Mouse (Mus musculus): Measurements from ENCODE around the gene St3gal3. TPM values are rescaled to one million over a fixed set of nuclear protein-coding genes. Genes with fewer than 3 reads are reported as not detected.

St3gal3 gene
- polyA plus RNA-seq, 1 experiment from 2014 or later: 7.6 TPM

GRCm38 (mm10) chr4:117912685-117913273, 221.9 kb downstream of the St3gal3 start:
- ATAC-seq (replicated peaks; ENCODE audit: low FRiP score) (no peak), DNase-seq (ENCODE audit: low spot score) (no peak)
- 76% methylated on average over 7 of the region's 7 CpGs for WGBS
- Histone ChIP-seq H3K9me3 (ENCODE audit: control insufficient read depth, low read length) (no peaks in the 10 kb centered on the region), H3K27ac (ENCODE audit: low read depth, low read length) (no peak overlapping the region), H3K27me3 (ENCODE audit: control insufficient read depth, insufficient read depth, low read length) (no peaks in the 10 kb centered on the region), H3K4me1 (replicated peaks; ENCODE audit: control insufficient read depth, insufficient read depth, low read length) (peaks cover 10% of the 10 kb centered on the region), H3K9ac (ENCODE audit: low read length) (no peak overlapping the region), H3K36me3 (ENCODE audit: control insufficient read depth, insufficient read depth, low read length) (no peaks in the 10 kb centered on the region; the same call in 1 of the 2 replicates), H3K4me3 (ENCODE audit: low read depth, low read length) (no peak overlapping the region), H3K4me2 (ENCODE audit: low read depth, low read length, severe bottlenecking) (no peak overlapping the region)

DNA sequence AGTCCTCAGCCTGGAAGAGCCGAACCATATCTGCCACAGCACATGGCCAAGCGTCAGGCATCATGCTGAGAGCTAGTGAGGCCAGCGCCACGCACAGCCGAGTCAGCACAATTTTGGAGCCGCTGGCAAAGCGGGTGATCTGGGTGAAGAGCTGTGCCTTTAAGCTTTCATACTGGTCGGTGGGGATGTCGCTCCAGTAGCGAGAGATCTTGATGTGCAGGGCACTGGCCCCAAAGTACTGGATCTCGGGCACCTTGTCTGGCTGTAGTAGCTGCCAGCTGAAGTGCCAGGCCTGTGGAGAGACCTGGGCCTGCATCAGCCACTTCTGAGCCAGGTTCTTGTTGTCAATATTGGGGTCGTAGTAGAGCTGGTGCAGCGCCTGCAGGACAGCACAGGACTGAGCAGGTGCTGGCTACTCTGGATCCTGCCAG, 222.6 kb downstream of the St3gal3 start:
- Histone ChIP-seq H3K4me3 (ENCODE audit: low read depth, low read length) (no peak overlapping the region), H3K4me1 (replicated peaks; ENCODE audit: control insufficient read depth, insufficient read depth, low read length) (peaks cover 10% of the 10 kb centered on the region)
- 95% methylated on average over 13 of the region's 13 CpGs for WGBS

DNA sequence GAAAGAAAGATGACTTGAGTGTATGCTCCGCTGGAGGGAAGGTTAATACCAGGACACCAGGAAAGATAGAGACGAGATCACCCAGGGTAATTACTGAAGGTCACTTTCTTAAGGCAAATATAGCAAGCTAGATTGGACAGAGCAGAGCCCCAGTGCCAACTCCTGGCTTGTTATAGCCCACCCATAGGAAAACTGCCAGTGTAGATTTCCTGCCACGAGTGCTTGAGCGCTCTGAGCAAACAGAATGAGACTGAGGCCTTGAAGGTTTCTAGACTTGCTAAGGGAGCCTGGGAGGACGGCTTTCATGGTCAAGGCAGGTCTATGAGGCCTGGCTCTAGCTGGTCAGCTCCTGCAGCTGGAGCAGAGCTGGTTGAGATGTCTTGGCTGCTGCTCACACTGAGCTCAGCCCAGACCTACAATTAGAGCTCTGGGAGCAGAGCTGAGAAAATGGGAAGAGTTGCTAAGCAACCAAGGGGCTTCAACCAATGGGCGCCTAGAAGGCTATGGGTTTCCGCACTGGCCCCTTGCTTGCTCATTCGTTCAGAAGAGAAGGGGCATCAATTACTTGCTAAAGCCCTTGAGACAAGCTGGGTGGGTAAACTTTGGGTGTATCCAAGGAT, 225.8 kb downstream of the St3gal3 start:
- ATAC-seq (replicated peaks; ENCODE audit: low FRiP score) (peak; percentile 83), DNase-seq (ENCODE audit: low spot score) (no peak)
- Histone ChIP-seq H3K27ac (ENCODE audit: low read depth, low read length) (peak overlapping the region; percentile 65), H3K4me1 (replicated peaks; ENCODE audit: control insufficient read depth, insufficient read depth, low read length) (peaks cover 8% of the 10 kb centered on the region; the same call in 1 of the 2 replicates), H3K9me3 (ENCODE audit: control insufficient read depth, low read length) (no peaks in the 10 kb centered on the region), H3K4me3 (ENCODE audit: low read depth, low read length) (no peak overlapping the region), H3K36me3 (ENCODE audit: control insufficient read depth, insufficient read depth, low read length) (peaks cover 4% of the 10 kb centered on the region; the same call in 1 of the 2 replicates), H3K9ac (ENCODE audit: low read length) (0 out of 2 replicates have a peak overlapping the region, but pooled peaks have one; percentile 20), H3K4me2 (ENCODE audit: low read depth, low read length, severe bottlenecking) (peak overlapping the region; percentile 21; the same call in 1 of the 2 replicates), H3K27me3 (ENCODE audit: control insufficient read depth, insufficient read depth, low read length) (no peaks in the 10 kb centered on the region)
- WGBS: 69% methylated on average over 8 of the region's 8 CpGs

More for the DNA sequence above, 222.6 kb downstream of the St3gal3 start:
- Histone ChIP-seq H3K36me3 (ENCODE audit: control insufficient read depth, insufficient read depth, low read length) (no peaks in the 10 kb centered on the region; the same call in 1 of the 2 replicates), H3K27me3 (ENCODE audit: control insufficient read depth, insufficient read depth, low read length) (no peaks in the 10 kb centered on the region), H3K9ac (ENCODE audit: low read length) (no peak overlapping the region), H3K27ac (ENCODE audit: low read depth, low read length) (no peak overlapping the region), H3K4me2 (ENCODE audit: low read depth, low read length, severe bottlenecking) (no peak overlapping the region), H3K9me3 (ENCODE audit: control insufficient read depth, low read length) (no peaks in the 10 kb centered on the region)
- ATAC-seq (replicated peaks; ENCODE audit: low FRiP score) (no peak), DNase-seq (ENCODE audit: low spot score) (no peak)

GRCm38 (mm10) chr4:117906196-117906595, 228.5 kb downstream of the St3gal3 start:
- no peak for ATAC-seq (replicated peaks; ENCODE audit: low FRiP score)
- H3K9ac ChIP-seq (ENCODE audit: low read length): no peak overlapping the region
- H3K27ac ChIP-seq (ENCODE audit: low read depth, low read length): no peak overlapping the region
- WGBS: 91% methylated on average over 3 of the region's 3 CpGs
- H3K27me3 ChIP-seq (ENCODE audit: control insufficient read depth, insufficient read depth, low read length): no peaks in the 10 kb centered on the region
- H3K36me3 ChIP-seq (ENCODE audit: control insufficient read depth, insufficient read depth, low read length): peaks cover 16% of the 10 kb centered on the region
- H3K4me1 ChIP-seq (replicated peaks; ENCODE audit: control insufficient read depth, insufficient read depth, low read length): peaks cover 3% of the 10 kb centered on the region; the same call in 1 of the 2 replicates
- no peaks in the 10 kb centered on the region for H3K9me3 ChIP-seq (ENCODE audit: control insufficient read depth, low read length)
- DNase-seq (ENCODE audit: low spot score): no peak
- H3K4me2 ChIP-seq (ENCODE audit: low read depth, low read length, severe bottlenecking): no peak overlapping the region
- no peak overlapping the region for H3K4me3 ChIP-seq (ENCODE audit: low read depth, low read length)

DNA sequence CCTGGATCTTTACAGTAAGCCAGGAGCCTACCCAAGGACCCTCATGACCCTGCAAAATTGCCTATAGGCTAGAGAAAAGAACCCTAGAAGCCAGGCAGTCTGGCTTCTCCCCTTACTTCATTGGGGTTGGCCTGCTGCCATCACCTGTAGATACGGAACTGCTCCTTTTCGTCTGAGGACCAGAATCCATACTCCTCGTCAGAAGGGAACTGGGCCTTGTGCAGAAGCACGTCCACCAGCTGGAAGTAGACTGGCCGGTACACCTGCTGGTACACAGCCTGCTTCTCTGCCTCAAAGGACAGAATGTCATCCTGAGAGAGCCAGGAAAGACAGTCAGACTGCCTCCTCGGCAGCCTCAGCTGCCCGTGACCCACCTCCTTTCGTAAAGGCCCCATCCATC, 230.0 kb downstream of the St3gal3 start:
- H3K27ac ChIP-seq (ENCODE audit: low read depth, low read length): no peak overlapping the region
- 96% methylated on average over 8 of the region's 8 CpGs for WGBS
- DNase-seq (ENCODE audit: low spot score) (no peak), ATAC-seq (replicated peaks; ENCODE audit: low FRiP score) (no peak)
- H3K27me3 ChIP-seq (ENCODE audit: control insufficient read depth, insufficient read depth, low read length): no peaks in the 10 kb centered on the region
- H3K4me1 ChIP-seq (replicated peaks; ENCODE audit: control insufficient read depth, insufficient read depth, low read length): peaks cover 3% of the 10 kb centered on the region; the same call in 1 of the 2 replicates
- no peak overlapping the region for H3K9ac ChIP-seq (ENCODE audit: low read length)
- no peaks in the 10 kb centered on the region for H3K9me3 ChIP-seq (ENCODE audit: control insufficient read depth, low read length)
- peaks cover 23% of the 10 kb centered on the region for H3K36me3 ChIP-seq (ENCODE audit: control insufficient read depth, insufficient read depth, low read length)
- no peak overlapping the region for H3K4me3 ChIP-seq (ENCODE audit: low read depth, low read length)
- no peak overlapping the region for H3K4me2 ChIP-seq (ENCODE audit: low read depth, low read length, severe bottlenecking)

DNA sequence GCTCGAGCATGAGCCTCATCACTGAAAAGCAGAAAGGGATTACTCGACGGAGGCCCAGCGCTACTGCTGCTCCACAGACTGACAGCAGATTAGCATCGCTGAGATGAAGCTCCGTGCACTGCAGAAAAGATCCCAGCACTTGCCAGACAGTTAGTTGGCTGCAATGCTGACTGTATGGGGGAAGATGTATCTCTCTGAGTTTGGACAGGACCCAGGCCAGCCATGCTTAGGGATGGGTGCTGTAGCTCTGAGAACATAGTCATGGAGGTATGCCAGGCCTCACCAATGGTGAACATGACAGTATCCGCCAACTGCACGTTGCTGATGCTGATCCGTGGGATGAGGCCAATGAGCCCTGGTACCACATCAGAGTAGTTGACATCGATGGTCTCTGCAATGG, 230.6 kb downstream of the St3gal3 start:
- Histone ChIP-seq H3K4me3 (ENCODE audit: low read depth, low read length) (no peak overlapping the region), H3K36me3 (ENCODE audit: control insufficient read depth, insufficient read depth, low read length) (peaks cover 23% of the 10 kb centered on the region), H3K9ac (ENCODE audit: low read length) (no peak overlapping the region), H3K4me1 (replicated peaks; ENCODE audit: control insufficient read depth, insufficient read depth, low read length) (peaks cover 3% of the 10 kb centered on the region; the same call in 1 of the 2 replicates), H3K4me2 (ENCODE audit: low read depth, low read length, severe bottlenecking) (no peak overlapping the region), H3K9me3 (ENCODE audit: control insufficient read depth, low read length) (no peaks in the 10 kb centered on the region), H3K27me3 (ENCODE audit: control insufficient read depth, insufficient read depth, low read length) (no peaks in the 10 kb centered on the region), H3K27ac (ENCODE audit: low read depth, low read length) (no peak overlapping the region)
- DNase-seq (ENCODE audit: low spot score): no peak
- 91% methylated on average over 10 of the region's 10 CpGs for WGBS
- no peak for ATAC-seq (replicated peaks; ENCODE audit: low FRiP score)

GRCm38 (mm10) chr4:117898111-117898510, 236.6 kb downstream of the St3gal3 start:
- 89% methylated on average over 3 of the region's 3 CpGs for WGBS

GRCm38 (mm10) chr4:117896031-117896430, 238.7 kb downstream of the St3gal3 start:
- H3K4me1 ChIP-seq (replicated peaks; ENCODE audit: control insufficient read depth, insufficient read depth, low read length): peaks cover 8% of the 10 kb centered on the region

More at GRCm38 (mm10) chr4:117898111-117898510, 236.6 kb downstream of the St3gal3 start:
- Histone ChIP-seq H3K9me3 (ENCODE audit: control insufficient read depth, low read length) (no peaks in the 10 kb centered on the region), H3K27me3 (ENCODE audit: control insufficient read depth, insufficient read depth, low read length) (no peaks in the 10 kb centered on the region), H3K36me3 (ENCODE audit: control insufficient read depth, insufficient read depth, low read length) (peaks cover 11% of the 10 kb centered on the region), H3K4me3 (ENCODE audit: low read depth, low read length) (no peak overlapping the region), H3K9ac (ENCODE audit: low read length) (no peak overlapping the region), H3K4me1 (replicated peaks; ENCODE audit: control insufficient read depth, insufficient read depth, low read length) (no peaks in the 10 kb centered on the region), H3K4me2 (ENCODE audit: low read depth, low read length, severe bottlenecking) (no peak overlapping the region), H3K27ac (ENCODE audit: low read depth, low read length) (no peak overlapping the region)
- ATAC-seq (replicated peaks; ENCODE audit: low FRiP score) (no peak), DNase-seq (ENCODE audit: low spot score) (no peak)

More at GRCm38 (mm10) chr4:117896031-117896430, 238.7 kb downstream of the St3gal3 start:
- Histone ChIP-seq H3K27me3 (ENCODE audit: control insufficient read depth, insufficient read depth, low read length) (no peaks in the 10 kb centered on the region), H3K36me3 (ENCODE audit: control insufficient read depth, insufficient read depth, low read length) (peaks cover 7% of the 10 kb centered on the region; the same call in 1 of the 2 replicates), H3K4me3 (ENCODE audit: low read depth, low read length) (no peak overlapping the region), H3K4me2 (ENCODE audit: low read depth, low read length, severe bottlenecking) (no peak overlapping the region), H3K9me3 (ENCODE audit: control insufficient read depth, low read length) (no peaks in the 10 kb centered on the region), H3K27ac (ENCODE audit: low read depth, low read length) (no peak overlapping the region), H3K9ac (ENCODE audit: low read length) (no peak overlapping the region)
- DNase-seq (ENCODE audit: low spot score) (no peak), ATAC-seq (replicated peaks; ENCODE audit: low FRiP score) (no peak)
- WGBS: 92% methylated on average over 6 of the region's 6 CpGs
